Mouse (Mus musculus): ENCODE data around the gene Gatc. TPM values are rescaled to one million over a fixed set of nuclear protein-coding genes. Genes with fewer than 3 reads are reported as not detected.

The Gatc gene
- polyA plus RNA-seq, 1 experiment from 2014 or later = 34.1 TPM

DNA sequence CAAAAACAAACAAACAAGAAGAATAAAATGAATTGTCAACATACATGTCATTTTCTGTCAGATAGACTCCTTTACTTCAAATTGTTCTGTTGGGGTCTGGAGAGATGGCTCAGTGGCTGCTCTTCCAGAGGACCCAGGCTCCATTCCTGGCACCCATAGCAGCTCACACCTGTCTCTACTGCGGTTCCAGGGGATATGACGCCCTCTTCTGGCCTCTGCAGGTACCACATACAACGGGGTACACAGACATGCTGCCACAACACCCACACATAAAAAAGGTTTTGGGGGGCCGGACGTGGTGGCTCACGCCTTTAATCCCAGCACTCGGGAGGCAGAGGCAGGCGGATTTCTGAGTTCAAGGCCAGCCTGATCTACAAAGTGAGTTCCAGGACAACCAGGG lies 46.8 kb downstream of the Gatc start:
- no peaks in the 10 kb centered on the region for H3K9me3 ChIP-seq (replicated peaks)
- H3K36me3 ChIP-seq = peaks cover 95% of the 10 kb centered on the region
- DNase-seq (ENCODE audit: low spot score) = no peak
- 91% methylated on average over 8 of the region's 8 CpGs for WGBS
- H3K27ac ChIP-seq = no peak overlapping the region
- no peak overlapping the region for H3K4me3 ChIP-seq
- peaks cover 19% of the 10 kb centered on the region for H3K4me1 ChIP-seq
- no peaks in the 10 kb centered on the region for H3K27me3 ChIP-seq (ENCODE audit: low read depth, poor library complexity, severe bottlenecking)

DNA sequence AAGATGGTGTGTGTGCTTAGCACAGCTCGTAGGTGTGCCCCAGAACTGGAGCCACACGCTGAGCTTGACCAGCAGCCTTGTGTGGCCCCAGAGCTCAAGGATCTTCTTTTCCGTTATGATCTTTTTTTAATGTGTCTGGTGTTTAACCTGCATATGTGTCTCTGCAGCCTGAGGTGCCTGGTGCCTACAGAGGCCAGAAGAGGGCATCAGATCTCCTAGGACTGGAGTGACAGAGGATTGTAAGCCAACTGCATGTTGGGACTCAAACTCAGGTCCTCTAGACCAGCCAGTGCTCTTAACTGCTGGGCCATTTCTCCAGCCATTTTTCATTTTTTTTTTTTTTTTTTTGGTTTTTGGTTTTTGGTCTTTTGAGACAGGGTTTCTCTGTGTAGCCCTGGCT lies 56.2 kb downstream of the Gatc start:
- no peak overlapping the region for H3K4me3 ChIP-seq
- WGBS = 94% methylated on average over 3 of the region's 3 CpGs
- no peaks in the 10 kb centered on the region for H3K9me3 ChIP-seq (replicated peaks)
- no peak for DNase-seq (ENCODE audit: low spot score)
- H3K27ac ChIP-seq = no peak overlapping the region
- peaks cover 64% of the 10 kb centered on the region for H3K36me3 ChIP-seq
- peaks cover 7% of the 10 kb centered on the region for H3K4me1 ChIP-seq
- no peaks in the 10 kb centered on the region for H3K27me3 ChIP-seq (ENCODE audit: low read depth, poor library complexity, severe bottlenecking)

Other genes starting within 250 kb of the Gatc start
- gene Gm10401, start 242.9 kb downstream of the Gatc start, polyA plus RNA-seq (2016; fragmentation: Nextera tagmentation; extraction: Ambion mirVana) = 24.9 and 26.2 TPM in 2 replicates
- gene Acads, start 221.8 kb downstream of the Gatc start, polyA plus RNA-seq (2016; fragmentation: Nextera tagmentation; extraction: Ambion mirVana) = 91.6 and 91.9 TPM in 2 replicates
- gene Unc119b, start 206.2 kb downstream of the Gatc start, polyA plus RNA-seq (2016; fragmentation: Nextera tagmentation; extraction: Ambion mirVana) = 77.0 and 78.3 TPM in 2 replicates
- gene Mlec, start 183.0 kb downstream of the Gatc start, polyA plus RNA-seq (2016; fragmentation: Nextera tagmentation; extraction: Ambion mirVana) = 92.0 and 94.3 TPM in 2 replicates
- gene Cabp1, start 146.8 kb downstream of the Gatc start, polyA plus RNA-seq (2016; fragmentation: Nextera tagmentation; extraction: Ambion mirVana) = 1.9 and 2.6 TPM in 2 replicates
- 130 and 157 TPM in 2 replicates for gene Pop5, start 105.3 kb downstream of the Gatc start, polyA plus RNA-seq (2016; fragmentation: Nextera tagmentation; extraction: Ambion mirVana)
- 159 and 160 TPM in 2 replicates for gene Rnf10, start 68.3 kb downstream of the Gatc start, polyA plus RNA-seq (2016; fragmentation: Nextera tagmentation; extraction: Ambion mirVana)
- 54.1 and 57.2 TPM in 2 replicates for gene Coq5, start 61.5 kb downstream of the Gatc start, polyA plus RNA-seq (2016; fragmentation: Nextera tagmentation; extraction: Ambion mirVana)
- gene Dynll1, start 40.2 kb downstream of the Gatc start, polyA plus RNA-seq (2016; fragmentation: Nextera tagmentation; extraction: Ambion mirVana) = 1,816 and 1,865 TPM in 2 replicates
- 444 and 468 TPM in 2 replicates for gene Srsf9, start 14.0 kb downstream of the Gatc start, polyA plus RNA-seq (2016; fragmentation: Nextera tagmentation; extraction: Ambion mirVana)
- 55.0 and 60.0 TPM in 2 replicates for gene Triap1, start within 50 bp of the Gatc start, polyA plus RNA-seq (2016; fragmentation: Nextera tagmentation; extraction: Ambion mirVana)
- 718 and 743 TPM in 2 replicates for gene Cox6a1, start 7.8 kb upstream of the Gatc start, polyA plus RNA-seq (2016; fragmentation: Nextera tagmentation; extraction: Ambion mirVana)
- 54.0 and 60.6 TPM in 2 replicates for gene Msi1, start 88.4 kb upstream of the Gatc start, polyA plus RNA-seq (2016; fragmentation: Nextera tagmentation; extraction: Ambion mirVana)
- gene Pla2g1b, start 125.1 kb upstream of the Gatc start, polyA plus RNA-seq (2016; fragmentation: Nextera tagmentation; extraction: Ambion mirVana) = not detected in 2 replicates
- 16.0 and 18.5 TPM in 2 replicates for gene Sirt4, start 143.5 kb upstream of the Gatc start, polyA plus RNA-seq (2016; fragmentation: Nextera tagmentation; extraction: Ambion mirVana)
- gene Pxn, start 165.5 kb upstream of the Gatc start, polyA plus RNA-seq (2016; fragmentation: Nextera tagmentation; extraction: Ambion mirVana) = 36.8 and 45.3 TPM in 2 replicates
- gene Rplp0, start 218.3 kb upstream of the Gatc start, polyA plus RNA-seq (2016; fragmentation: Nextera tagmentation; extraction: Ambion mirVana) = 1,442 and 1,757 TPM in 2 replicates
- gene Gcn1l1, start 224.1 kb upstream of the Gatc start, polyA plus RNA-seq (2016; fragmentation: Nextera tagmentation; extraction: Ambion mirVana) = 63.3 and 63.8 TPM in 2 replicates

Measured in limb, embryonic 10.5 days (tissue).